Mouse (Mus musculus) embryonic fibroblast, embryonic 13.5 days (primary cell): ENCODE measurements at regions not wholly inside any gene's neighbourhood (a gene's known extent, or its start where the extent isn't known, plus 50 kb on each side); places are given as distances from the start of the nearest gene placed in this dataset.

Source experiments
- CTCF ChIP-seq: IDR thresholded peaks from 2 replicates; pipeline ENCODE4 v1.5.1; 2011; ENCODE audit warnings: mild to moderate bottlenecking, control low read depth, low read length, moderate library complexity, borderline replicate concordance; ENCODE audit not compliant: insufficient read depth
- POLR2A ChIP-seq: IDR thresholded peaks from 2 replicates; pipeline ENCODE4 v1.6.1; 2011; ENCODE audit warnings: low read depth, mild to moderate bottlenecking, control low read depth, low read length, moderate library complexity

DNA sequence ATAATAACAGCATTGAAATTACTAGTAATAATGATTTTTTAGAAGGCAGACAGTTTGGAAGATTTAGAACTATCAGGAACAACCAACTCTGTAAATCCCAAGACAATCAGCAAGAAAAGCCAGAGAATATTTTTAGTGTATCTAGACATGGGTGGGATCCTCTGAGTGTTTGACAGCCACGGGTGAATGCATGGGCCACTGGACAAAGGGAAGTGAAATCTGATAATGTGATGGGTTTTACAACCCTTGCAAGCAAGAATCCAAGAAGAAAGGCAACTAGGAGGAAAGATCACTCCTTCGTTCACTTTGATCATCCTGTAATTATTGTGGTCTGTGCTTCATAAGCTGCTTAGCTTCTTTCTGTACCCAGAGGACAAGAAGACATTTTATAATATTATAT is 149.2 kb upstream of the Asb5 start:
- TF ChIP-seq POLR2A (no peak), CTCF (no peak)
